Mouse (Mus musculus) C2C12 (cell line): Measurements from ENCODE around the gene Ctnnbl1.

Experiments used
- CEBPB ChIP-seq: IDR thresholded peaks from one replicate; pipeline ENCODE4 v1.6.1; 2011; ENCODE audit warnings: low read depth, mild to moderate bottlenecking, control low read depth, moderate library complexity
- CTCF ChIP-seq: IDR thresholded peaks from one replicate; pipeline ENCODE4 v1.5.1; 2011; ENCODE audit not compliant: control insufficient read depth, insufficient read depth, insufficient read length
- FOSL1 ChIP-seq: IDR thresholded peaks from one replicate; pipeline ENCODE4 v1.8.0; 2011; ENCODE audit warnings: mild to moderate bottlenecking, low read length; ENCODE audit not compliant: poor library complexity, insufficient read depth, severe bottlenecking
- MAX ChIP-seq: IDR thresholded peaks from one replicate; pipeline ENCODE4 v1.6.1; 2011; ENCODE audit warnings: mild to moderate bottlenecking, control low read depth
- MYOG ChIP-seq: IDR thresholded peaks from one replicate; pipeline ENCODE4 v1.6.1; 2011; ENCODE audit not compliant: control insufficient read depth, insufficient read length; ENCODE audit errors: extremely low read depth
- USF1 ChIP-seq: IDR thresholded peaks from one replicate; pipeline ENCODE4 v1.6.1; 2011; ENCODE audit warnings: low read depth, mild to moderate bottlenecking, control low read depth, moderate library complexity

GRCm38 (mm10) chr2:157691266-157692105 is 45.7 kb upstream of the Ctnnbl1 start:
- TF ChIP-seq CTCF: no peak
- no peak for TF ChIP-seq MYOG
- no peak for TF ChIP-seq CEBPB
- TF ChIP-seq USF1: no peak
- TF ChIP-seq MAX: no peak
- TF ChIP-seq FOSL1: no peak
